Mouse (Mus musculus): ENCODE measurements around the gene Map3k19. TPM values are rescaled to one million over a fixed set of nuclear protein-coding genes. Genes with fewer than 3 reads are reported as not detected.

The Map3k19 gene
- polyA plus RNA-seq, 1 experiment from 2014 or later, result 0.66 TPM

DNA sequence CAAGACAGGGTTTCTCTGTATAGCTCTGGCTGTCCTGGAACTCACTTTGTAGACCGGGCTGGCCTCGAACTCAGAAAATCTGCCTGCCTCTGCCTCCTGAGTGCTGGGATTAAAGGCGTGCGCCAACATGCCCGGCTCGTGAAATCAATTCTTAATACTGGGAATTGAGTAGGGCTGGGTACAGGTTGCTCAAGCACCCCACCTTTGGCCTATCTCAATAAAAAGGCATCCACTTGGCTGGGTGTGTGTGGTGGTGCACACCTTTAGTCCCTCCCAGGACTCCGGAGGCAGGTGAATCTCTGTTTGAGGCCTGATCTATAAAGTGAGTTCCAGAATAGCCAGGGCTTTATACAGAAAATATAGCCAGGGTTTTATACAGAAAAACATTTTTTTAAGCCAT is 46.2 kb downstream of the Map3k19 start:
- DNase-seq (ENCODE audit: low spot score), result no peak
- 95% methylated on average over 7 of the region's 7 CpGs for WGBS
- Histone ChIP-seq H3K27ac (ENCODE audit: low read length) (no peak overlapping the region), H3K4me3 (ENCODE audit: low read depth, low read length) (no peak overlapping the region), H3K9ac (replicated peaks; ENCODE audit: low read depth) (no peak overlapping the region), H3K4me1 (ENCODE audit: insufficient read depth, low read depth, low read length) (no peaks in the 10 kb centered on the region), H3K4me2 (replicated peaks; ENCODE audit: low read depth, low read length) (no peak overlapping the region), H3K36me3 (ENCODE audit: insufficient read depth, low read length) (peaks cover 5% of the 10 kb centered on the region; the same call in 1 of the 2 replicates), H3K27me3 (replicated peaks; ENCODE audit: insufficient read depth, low read length) (no peaks in the 10 kb centered on the region), H3K9me3 (ENCODE audit: low read length) (no peaks in the 10 kb centered on the region)
- TF ChIP-seq CTCF (IDR thresholded peaks at IDR 0.05) (no peak), EP300 (IDR thresholded peaks at IDR 0.05) (no peak)
- no peak for ATAC-seq

DNA sequence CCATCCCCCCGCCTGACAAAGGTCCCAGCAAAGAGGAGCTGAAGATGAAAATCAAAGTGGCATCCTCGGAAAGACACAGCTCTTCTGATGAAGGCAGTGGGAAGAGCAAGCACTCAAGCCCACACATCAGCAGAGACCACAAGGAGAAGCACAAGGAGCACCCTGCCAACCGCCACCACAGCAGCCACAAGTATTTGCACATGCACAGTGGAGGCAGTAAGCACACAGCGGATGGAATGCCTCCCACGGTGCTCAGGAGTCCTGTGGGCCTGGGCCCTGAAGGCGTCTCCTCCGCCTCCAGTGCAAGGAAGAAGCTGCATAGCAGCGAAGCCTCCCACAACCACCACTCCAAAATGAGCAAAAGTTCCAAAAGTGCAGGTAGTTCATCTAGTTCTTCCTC is 51.9 kb downstream of the Map3k19 start:
- H3K36me3 ChIP-seq (ENCODE audit: insufficient read depth, low read length), result peaks cover 13% of the 10 kb centered on the region
- no peak for TF ChIP-seq CTCF (IDR thresholded peaks at IDR 0.05)
- no peak for TF ChIP-seq EP300 (IDR thresholded peaks at IDR 0.05)
- H3K4me3 ChIP-seq (ENCODE audit: low read depth, low read length), result no peak overlapping the region
- H3K4me1 ChIP-seq (ENCODE audit: insufficient read depth, low read depth, low read length), result no peaks in the 10 kb centered on the region
- no peaks in the 10 kb centered on the region for H3K9me3 ChIP-seq (ENCODE audit: low read length)
- no peak overlapping the region for H3K4me2 ChIP-seq (replicated peaks; ENCODE audit: low read depth, low read length)
- WGBS, result 76% methylated on average over 8 of the region's 8 CpGs
- ATAC-seq, result no peak
- H3K27ac ChIP-seq (ENCODE audit: low read length), result no peak overlapping the region
- H3K27me3 ChIP-seq (replicated peaks; ENCODE audit: insufficient read depth, low read length), result no peaks in the 10 kb centered on the region
- H3K9ac ChIP-seq (replicated peaks; ENCODE audit: low read depth), result no peak overlapping the region
- no peak for DNase-seq (ENCODE audit: low spot score)

DNA sequence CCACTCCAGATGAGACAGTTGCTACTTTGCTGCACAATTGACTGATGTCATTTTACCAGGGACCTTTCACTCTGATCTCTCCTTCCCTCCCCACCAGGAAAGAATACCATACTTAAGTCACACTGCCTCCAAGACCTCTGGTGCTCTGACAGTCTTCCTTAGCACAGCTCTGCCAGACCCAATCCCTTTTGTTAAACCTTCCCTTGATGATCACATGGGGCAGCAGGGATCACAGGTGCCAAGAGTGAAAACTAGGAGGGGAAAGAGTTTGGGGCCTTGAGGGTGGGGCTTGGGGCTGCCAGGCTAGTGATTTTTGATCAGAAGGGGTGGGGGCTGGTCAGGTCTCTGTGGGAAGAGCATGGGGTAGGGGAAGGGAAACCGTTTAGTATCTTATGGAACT is 58.1 kb downstream of the Map3k19 start:
- WGBS, result 81% methylated on average over 1 of the region's 1 CpGs
- TF ChIP-seq CTCF (IDR thresholded peaks at IDR 0.05) (no peak), EP300 (IDR thresholded peaks at IDR 0.05) (no peak)
- Histone ChIP-seq H3K4me3 (ENCODE audit: low read depth, low read length) (no peak overlapping the region), H3K27ac (ENCODE audit: low read length) (no peak overlapping the region), H3K27me3 (replicated peaks; ENCODE audit: insufficient read depth, low read length) (no peaks in the 10 kb centered on the region), H3K36me3 (ENCODE audit: insufficient read depth, low read length) (peaks cover 6% of the 10 kb centered on the region), H3K9ac (replicated peaks; ENCODE audit: low read depth) (no peak overlapping the region), H3K4me1 (ENCODE audit: insufficient read depth, low read depth, low read length) (no peaks in the 10 kb centered on the region), H3K4me2 (replicated peaks; ENCODE audit: low read depth, low read length) (no peak overlapping the region), H3K9me3 (ENCODE audit: low read length) (no peaks in the 10 kb centered on the region)
- no peak for DNase-seq (ENCODE audit: low spot score)
- no peak for ATAC-seq

DNA sequence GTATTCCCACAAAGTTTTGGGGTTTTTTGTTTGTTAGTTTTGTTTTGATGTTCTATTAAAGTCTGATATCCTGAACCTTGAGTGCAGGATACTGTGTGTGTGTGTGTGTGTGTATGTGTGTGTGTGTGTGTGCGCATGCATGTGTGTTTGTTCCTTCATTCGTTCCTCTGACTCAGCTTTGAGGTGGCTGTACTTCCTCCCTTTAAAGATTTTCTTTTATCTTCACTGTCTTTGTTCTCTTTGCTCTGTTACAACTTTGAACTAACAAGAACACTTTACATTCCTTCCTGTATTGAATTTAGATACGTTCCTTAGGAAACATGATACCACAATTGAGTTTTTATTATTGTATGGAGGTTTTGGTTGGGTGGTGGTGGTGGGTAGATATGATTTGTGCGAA is 58.5 kb downstream of the Map3k19 start:
- WGBS, result 36% methylated on average over 4 of the region's 4 CpGs
- Histone ChIP-seq H3K9me3 (ENCODE audit: low read length) (no peaks in the 10 kb centered on the region), H3K27ac (ENCODE audit: low read length) (no peak overlapping the region), H3K27me3 (replicated peaks; ENCODE audit: insufficient read depth, low read length) (no peaks in the 10 kb centered on the region), H3K9ac (replicated peaks; ENCODE audit: low read depth) (no peak overlapping the region), H3K4me3 (ENCODE audit: low read depth, low read length) (no peak overlapping the region), H3K4me2 (replicated peaks; ENCODE audit: low read depth, low read length) (no peak overlapping the region), H3K36me3 (ENCODE audit: insufficient read depth, low read length) (peaks cover 6% of the 10 kb centered on the region), H3K4me1 (ENCODE audit: insufficient read depth, low read depth, low read length) (no peaks in the 10 kb centered on the region)
- ATAC-seq (no peak), DNase-seq (ENCODE audit: low spot score) (no peak)
- no peak for TF ChIP-seq CTCF (IDR thresholded peaks at IDR 0.05)
- TF ChIP-seq EP300 (IDR thresholded peaks at IDR 0.05), result no peak

DNA sequence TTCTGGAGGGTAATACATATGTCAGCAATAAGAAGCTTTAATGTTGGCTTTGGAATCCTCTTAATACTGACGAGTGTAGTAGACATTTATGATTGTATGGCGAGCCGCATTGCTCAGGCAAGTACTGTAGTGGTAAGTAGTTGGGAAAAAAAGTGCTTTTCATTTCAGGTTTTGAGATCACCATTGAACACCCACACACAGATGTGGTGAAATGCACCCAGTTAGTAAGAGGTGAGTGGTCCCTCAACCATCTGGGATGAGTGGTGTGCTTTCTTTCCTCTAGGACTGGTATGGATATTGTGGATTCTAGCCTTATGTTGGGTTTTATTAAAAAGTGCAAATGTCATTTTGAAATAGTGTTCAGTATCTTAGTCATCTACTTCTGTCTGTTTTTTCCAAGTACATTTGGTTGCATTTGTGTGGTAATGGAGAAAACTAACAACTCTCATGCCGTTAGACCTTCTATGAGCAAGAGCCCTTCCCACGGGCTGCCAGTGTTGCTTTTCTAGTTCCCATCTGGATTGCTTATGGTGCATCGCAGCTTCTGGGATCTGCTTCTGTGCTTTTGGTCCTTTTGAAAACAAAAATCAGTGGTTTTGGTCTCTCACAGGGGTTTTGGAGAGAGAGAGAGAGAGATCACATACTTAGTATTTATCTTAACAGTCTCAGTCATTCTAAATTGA is 59.6 kb downstream of the Map3k19 start:
- Histone ChIP-seq H3K4me2 (replicated peaks; ENCODE audit: low read depth, low read length) (no peak overlapping the region), H3K4me3 (ENCODE audit: low read depth, low read length) (no peak overlapping the region), H3K36me3 (ENCODE audit: insufficient read depth, low read length) (peaks cover 6% of the 10 kb centered on the region), H3K9me3 (ENCODE audit: low read length) (no peaks in the 10 kb centered on the region), H3K9ac (replicated peaks; ENCODE audit: low read depth) (no peak overlapping the region), H3K27ac (ENCODE audit: low read length) (no peak overlapping the region), H3K27me3 (replicated peaks; ENCODE audit: insufficient read depth, low read length) (no peaks in the 10 kb centered on the region), H3K4me1 (ENCODE audit: insufficient read depth, low read depth, low read length) (no peaks in the 10 kb centered on the region)
- TF ChIP-seq CTCF (IDR thresholded peaks at IDR 0.05), result no peak
- no peak for TF ChIP-seq EP300 (IDR thresholded peaks at IDR 0.05)
- WGBS, result 82% methylated on average over 6 of the region's 6 CpGs
- DNase-seq (ENCODE audit: low spot score), result no peak
- no peak for ATAC-seq

DNA sequence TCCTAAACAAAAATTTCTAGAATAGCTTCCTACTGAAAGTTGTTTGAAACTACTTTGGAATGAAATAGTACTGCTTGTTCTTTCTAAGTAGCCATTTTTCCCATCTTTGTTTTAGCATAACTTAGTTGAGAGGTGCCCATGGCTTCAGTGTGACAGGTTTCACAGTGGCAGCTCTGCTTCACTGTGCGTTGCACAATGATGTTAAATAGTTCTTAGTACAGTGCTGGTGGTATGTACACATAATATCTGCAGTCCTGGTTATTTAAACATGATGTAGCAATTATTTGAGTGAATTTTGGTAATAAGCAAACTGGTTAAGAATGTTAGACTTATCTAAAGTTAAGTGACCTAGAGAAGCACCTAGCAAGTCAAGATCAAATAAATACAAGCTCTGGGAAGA is 61.4 kb downstream of the Map3k19 start:
- DNase-seq (ENCODE audit: low spot score) (peak; percentile 44), ATAC-seq (peak; percentile 63; the same call in 1 of the 2 replicates)
- no peaks in the 10 kb centered on the region for H3K4me1 ChIP-seq (ENCODE audit: insufficient read depth, low read depth, low read length)
- no peaks in the 10 kb centered on the region for H3K9me3 ChIP-seq (ENCODE audit: low read length)
- H3K9ac ChIP-seq (replicated peaks; ENCODE audit: low read depth), result no peak overlapping the region
- H3K4me3 ChIP-seq (ENCODE audit: low read depth, low read length), result no peak overlapping the region
- no peak overlapping the region for H3K4me2 ChIP-seq (replicated peaks; ENCODE audit: low read depth, low read length)
- H3K27ac ChIP-seq (ENCODE audit: low read length), result no peak overlapping the region
- TF ChIP-seq CTCF (IDR thresholded peaks at IDR 0.05) (no peak), EP300 (IDR thresholded peaks at IDR 0.05) (no peak)
- H3K36me3 ChIP-seq (ENCODE audit: insufficient read depth, low read length), result peaks cover 6% of the 10 kb centered on the region
- H3K27me3 ChIP-seq (replicated peaks; ENCODE audit: insufficient read depth, low read length), result no peaks in the 10 kb centered on the region
- 61% methylated on average over 1 of the region's 1 CpGs for WGBS
